Mouse (Mus musculus) retina, adult 2 months (tissue): ENCODE measurements around the gene Exosc3.
"Not testable (repeated sequence)": the region's sequence is repeated elsewhere in the genome, so short reads cannot be mapped to it uniquely, and the experiment has no call there.

Experiments
- DNase-seq: peaks from one replicate; pipeline ENCODE4 v3.0.0-alpha.2; 2012; ENCODE audit warnings: low read depth, low spot score

Exosc3 gene

DNA sequence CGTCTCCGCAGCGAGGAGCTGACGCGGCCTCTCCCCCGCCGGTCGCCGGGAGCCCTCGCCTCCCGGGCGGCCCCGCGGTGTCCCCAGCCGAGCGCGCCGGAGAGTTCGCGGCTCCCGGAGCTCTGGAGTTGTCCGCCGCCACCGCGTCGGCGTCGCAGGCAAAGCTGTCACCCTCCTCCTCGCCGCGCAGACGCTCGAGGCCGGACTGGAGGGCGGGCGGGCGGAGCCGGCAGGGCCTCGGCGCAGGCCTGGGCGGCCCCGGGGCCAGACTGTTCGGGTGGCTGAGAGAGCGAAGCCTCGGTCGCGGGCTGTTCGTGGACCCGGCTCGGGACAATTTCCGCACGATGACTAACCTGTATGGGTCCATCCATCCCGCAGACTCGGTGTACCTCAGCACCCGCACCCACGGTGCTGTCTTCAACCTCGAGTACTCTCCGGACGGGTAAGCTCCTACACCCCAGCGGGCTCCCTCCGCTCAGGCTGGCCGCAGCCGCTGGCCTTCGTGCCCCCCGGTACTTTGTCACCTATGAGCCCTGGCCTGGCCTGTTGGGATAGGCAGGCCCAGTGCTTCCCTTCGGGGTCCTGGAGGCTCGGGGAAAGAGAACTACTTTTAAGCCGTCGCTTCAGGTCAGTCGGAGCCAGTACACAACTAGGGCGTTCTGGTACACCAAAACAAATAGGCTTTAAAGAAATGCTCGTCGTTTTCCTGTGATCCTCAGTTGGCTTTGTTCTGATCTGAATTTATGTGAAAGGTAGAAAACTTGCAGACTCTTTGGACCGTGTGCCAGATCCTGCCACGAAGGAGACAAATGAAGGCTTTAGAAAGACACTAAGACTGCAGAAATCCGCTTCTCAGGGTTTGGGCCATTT is at the start of gene Exosc3:
Gene Exosc3, minus strand, starts transcription at position 447 of the 870 bp plus-strand sequence.
- DNase-seq = no peak

DNA sequence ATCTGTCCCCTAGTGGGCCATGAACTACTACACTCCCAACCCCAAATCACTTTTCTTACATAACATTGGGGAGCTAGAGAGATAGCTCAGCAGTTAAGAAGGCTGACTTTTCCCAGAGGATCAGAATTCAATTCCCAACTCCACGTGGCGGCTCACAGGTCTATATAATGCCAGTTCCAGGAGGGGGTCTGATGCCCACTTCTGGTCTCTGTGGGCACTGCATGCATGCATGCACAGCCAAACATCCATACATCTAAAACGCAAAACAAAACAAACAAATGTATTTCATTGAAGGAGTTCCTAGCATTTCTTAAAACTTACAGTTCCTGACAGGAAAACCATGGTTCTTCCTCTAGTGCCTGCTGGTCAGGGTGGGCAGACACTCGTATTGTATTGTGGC is 49.6 kb upstream of the Exosc3 start:
- no peak for DNase-seq

DNA sequence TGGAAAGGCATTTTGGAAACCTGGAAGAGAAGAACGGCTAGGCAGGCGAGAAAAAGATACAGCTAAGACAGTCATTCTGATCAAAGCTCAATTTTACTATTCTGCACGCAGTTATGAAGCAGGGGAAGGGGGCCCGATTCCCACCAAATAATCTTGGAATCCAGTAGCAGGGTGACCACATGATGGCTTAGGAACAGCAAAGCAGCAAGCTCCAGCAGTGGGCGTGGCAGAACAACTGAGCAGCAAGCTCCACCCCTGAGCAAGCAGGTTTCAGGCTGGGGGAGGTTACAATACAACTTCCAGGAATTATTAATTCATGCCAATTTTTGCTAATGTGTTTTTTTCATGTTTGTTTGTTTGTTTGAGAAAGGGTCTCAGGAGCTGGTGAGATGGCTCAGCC is 44.8 kb upstream of the Exosc3 start:
- not testable (repeated sequence) for DNase-seq

DNA sequence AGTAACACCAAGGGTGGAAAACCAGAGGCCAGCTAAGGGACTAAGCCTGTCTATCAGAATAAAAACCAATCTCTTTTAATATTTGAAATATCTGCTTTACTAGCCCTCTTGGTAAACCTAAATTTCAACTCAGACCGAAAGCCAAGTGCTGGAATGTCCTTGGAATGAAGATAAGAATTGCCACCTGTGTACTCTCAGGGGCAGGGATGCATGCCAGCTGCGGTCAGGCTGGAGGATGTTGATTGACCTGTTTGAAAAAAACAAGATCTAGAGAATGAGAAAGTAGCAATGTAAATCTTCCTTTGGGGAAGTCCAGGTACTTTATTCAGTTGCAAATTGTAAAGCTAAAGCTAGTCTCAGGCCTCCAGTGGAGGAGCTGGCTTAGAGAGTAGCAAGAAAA is 39.6 kb upstream of the Exosc3 start:
- DNase-seq = not testable (repeated sequence)

DNA sequence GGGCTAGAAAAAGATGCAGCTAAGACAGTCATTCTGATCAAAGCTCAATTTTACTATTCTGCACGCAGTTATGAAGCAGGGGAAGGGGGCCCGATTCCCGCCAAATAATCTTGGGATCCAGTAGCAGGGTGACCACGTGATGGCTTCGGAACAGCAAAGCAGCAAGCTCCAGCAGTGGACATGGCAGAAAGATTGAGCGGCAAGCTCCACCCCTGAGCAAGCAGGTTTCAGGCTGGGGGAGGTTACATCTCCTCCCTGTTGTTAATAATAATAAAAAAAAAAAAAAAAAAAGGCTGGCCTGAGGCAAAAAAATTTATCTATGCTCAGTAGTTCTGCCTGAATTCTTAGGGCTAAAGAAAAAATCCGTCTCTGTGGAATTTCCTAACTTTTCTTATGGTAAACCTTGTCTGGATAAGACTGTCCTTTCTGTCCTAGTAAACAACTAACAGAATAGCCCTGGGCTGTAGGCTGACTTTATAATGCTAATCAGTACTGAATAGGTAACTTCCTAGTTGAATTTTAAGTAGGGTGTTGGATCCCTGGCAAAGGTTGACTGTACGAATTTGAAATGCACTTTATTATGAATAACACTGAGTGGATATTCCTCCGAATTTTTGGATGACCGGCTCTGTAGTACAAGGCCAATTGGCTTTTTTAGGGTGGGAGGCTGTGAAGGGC is 38.5 kb upstream of the Exosc3 start:
- DNase-seq = not testable (repeated sequence)

DNA sequence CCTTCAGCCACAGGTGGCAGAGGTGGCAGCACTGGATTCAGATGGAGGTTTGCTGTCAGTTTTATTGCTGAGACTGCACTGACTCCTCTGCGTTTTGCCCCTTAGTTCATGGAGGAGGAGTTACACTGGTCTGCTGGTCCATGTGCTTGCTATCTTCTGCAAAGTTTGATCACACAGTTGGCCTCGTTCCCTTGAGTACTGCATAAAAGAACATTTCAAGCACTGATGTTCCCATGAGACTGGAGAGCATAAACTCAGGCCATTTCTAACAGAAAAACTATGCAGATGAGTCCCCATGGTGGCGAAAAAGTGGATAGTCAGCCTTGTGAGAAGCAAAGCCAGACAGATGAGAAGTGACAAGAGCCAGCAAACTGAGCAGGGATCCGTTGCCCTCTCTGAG is 34.0 kb upstream of the Exosc3 start:
- DNase-seq = no peak

DNA sequence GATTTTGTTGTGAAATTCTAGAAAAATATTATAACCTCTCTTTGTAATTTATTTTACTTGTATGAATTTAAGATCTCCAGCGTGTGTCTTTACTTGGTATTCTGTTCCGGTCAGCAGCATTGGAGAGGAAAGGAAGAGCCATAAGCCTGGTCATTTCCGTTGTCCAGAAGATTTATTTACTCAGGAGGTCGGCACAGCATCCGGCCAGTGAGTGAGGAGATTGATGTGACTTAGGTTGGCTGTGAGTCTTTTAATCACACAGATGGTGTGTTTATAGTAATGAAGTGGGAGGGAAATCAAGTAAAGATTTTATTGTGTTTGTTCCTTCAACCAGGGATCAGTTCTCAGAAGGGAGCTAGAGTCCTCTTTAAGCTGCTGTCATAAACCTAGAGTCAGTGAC is 32.3 kb upstream of the Exosc3 start:
- DNase-seq = no peak

DNA sequence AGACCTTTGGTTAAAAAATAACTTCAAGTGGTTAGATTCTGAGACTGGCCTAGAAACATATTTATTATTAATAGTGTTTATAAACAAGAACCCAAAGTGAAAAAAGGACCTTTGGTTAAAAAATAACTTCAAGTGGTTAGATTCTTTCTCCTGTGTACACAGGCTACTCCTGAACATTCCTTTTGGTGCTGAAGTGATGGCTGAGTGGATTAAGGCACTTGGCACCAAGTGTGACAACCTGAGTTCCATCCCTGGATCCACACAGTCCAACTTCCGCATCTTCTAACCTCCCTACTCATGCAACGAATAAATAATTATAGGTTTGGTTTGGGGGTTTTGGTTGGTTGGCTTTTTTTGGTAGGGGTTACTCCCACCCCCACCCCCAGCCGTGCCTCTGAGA is 28.7 kb upstream of the Exosc3 start:
- no peak for DNase-seq

DNA sequence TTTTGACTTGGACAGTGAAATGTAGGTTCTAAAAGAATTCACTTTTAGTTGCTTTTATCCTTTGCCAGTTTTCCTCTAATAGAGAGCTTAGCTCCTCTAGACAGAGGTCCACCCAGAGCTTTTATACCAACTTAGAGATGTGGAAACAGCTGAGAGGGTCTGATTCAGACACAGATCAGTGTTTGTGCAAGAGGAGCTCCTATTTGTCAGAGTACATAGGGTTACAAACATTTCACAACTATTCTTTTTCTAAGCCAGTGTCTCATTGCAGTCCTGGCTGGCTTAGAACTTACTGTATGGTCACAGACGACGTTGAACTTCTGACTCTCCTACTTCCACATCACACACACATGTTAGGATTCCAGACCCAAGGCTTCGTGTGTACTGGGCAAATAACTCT is 14.1 kb upstream of the Exosc3 start:
- no peak for DNase-seq

DNA sequence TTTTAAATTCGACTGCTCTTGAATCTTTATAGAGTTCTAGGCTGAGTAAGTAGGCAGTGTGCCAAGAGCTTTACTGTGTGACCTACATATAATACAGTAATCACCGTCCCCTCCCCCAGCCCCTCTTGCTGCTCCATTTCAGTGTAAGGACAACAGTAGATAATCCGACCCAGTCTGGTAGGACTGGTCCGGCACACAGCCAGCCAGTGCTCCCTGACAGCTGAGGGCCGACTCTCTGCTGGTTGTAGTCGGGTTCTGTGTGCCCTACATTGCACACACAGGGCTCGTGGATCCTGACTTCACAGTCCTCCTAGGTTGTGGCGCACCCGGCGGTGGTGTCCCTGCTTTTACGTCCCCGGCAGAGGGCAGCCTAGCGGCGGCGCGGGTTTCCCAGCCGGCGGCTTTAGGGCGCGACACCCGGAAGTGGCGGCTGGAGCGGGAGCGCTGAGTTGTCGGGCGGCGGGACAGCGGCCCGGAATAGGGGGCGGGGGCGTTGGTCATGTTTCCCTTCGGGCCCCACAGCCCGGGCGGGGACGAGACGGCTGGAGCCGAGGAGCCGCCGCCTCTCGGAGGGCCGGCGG is 773 bp downstream of the Exosc3 start, which contains the start of gene Dcaf10:
Gene Dcaf10, plus strand, starts transcription at position 433 of the 581 bp plus-strand sequence.
- DNase-seq = peak; percentile 83

DNA sequence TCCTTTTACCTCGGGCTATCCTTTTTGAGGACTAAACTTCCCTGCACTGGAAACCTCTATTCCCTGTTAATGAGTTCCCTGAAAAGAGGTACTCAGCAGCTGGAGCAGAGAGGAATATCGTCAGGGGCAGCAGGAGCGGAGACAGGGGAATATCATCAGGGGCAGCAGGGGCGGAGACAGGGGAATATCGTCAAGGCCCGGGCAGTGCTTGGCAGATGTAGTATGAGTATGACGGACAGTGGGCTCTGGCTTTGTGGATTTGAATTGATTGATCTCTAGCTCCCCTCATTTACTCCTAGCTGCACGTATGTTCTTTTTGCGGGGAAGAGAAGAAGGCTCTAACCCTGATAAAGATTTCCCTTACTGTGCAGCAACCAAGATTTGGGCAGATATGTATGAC is 1.3 kb downstream of the Exosc3 start:
- DNase-seq = no peak

DNA sequence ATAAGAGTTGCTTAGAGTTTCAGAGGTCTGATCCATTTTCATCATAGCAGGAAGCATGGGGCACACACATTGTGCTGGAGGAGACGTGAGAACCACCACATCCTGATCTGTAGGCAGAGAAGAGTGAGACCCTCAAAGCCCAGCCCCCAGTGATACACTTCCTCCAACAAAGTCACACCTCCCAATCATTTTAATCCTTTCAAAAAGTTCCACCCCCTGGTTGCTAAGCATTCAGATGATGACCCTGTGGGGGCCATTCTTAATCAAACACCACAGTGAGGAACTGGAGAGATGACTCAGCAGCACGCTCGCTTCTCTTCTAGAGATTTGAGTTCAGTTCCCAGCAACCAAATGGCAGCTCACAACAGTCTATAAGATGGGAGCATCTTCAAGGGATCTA is 10.1 kb downstream of the Exosc3 start:
- no peak for DNase-seq

DNA sequence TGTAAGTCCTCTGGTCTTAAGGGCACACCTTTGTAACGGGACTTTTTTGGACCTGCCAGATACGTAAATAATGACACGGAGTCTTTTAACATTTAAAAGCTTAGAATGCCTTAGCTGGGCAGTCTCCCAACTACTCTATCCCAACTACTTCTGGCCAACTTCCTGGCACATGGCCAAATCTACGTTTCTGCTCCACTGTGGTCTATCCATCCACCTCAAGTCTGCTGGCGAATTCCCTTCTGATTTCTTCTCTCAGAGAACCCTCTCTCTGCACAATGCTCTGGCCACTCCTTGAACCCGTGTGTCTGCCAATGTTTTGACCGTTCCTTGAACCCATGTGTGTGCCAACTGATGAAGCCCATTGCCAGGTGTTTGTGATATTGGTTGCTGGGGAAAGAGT is 11.4 kb downstream of the Exosc3 start:
- DNase-seq = no peak

DNA sequence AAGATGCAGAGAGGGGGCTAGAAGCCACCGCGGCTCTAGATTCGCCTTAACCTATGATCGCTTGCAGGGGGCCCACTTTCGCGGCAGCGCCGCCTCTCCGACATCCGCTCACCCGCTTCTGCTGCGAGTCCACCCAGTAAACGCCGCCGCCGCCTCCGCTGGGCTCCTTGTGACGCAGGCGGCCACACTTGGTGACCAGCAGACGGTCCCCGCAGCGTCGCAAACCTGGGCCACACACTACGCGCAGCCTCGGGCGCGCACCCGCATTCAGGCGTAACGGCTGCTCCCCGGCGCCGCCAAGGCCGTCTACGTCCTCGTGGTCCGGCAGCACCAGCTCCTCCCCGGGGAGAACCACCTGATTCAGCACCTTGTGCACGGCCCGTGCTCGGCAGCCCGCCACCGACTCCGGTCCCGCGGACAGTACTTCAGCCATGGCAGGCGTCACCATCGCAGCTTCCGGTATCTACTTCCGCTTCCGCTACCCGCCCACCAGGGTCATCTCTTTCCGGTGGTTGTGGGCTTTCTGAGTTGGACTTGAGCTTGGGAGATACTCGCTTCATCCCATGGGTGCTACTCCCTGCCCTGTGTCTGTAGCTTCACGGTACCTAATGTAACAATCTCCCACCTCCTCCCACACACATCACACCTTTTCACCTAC is 22.2 kb downstream of the Exosc3 start:
- DNase-seq = peak; percentile 61

DNA sequence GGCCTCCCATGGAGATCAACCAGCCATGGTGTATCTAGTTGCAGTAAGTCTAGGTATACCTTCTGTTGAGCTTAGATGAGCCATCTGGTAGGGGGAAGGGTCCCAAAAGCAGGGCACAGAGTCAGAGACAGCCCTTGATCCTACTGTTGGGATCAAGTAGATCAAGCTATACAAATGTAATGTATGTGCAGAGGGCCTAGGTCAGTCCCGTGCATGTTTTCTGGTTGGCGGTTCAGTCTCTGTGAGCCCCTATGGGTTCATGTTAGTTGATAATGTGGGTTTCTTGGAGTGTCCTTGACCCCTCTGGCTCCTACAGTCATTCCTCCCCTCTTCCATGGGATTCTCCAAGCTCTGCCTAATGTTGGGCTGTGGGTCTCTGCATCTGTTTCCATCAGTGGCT is 31.5 kb downstream of the Exosc3 start:
- DNase-seq = no peak

DNA sequence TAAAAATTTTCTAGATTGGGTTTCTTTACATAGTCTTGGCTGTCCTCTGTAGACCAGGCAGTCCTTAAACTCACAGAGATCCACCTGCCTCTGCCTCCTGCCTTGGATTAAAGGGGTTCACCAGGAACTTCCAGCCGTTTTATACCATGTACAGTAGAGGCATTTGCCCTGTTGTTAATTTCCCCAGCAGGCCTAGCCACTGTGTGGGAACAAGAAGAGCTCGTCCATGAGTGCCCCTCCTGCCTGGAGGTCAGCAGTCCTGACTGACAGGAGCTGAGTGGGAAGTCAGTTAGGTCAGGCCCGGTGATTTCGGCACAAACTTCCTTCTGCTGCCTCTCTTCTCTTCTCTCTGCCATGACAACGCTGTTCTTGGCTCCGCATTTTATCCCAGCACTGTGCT is 33.9 kb downstream of the Exosc3 start:
- DNase-seq = no peak

DNA sequence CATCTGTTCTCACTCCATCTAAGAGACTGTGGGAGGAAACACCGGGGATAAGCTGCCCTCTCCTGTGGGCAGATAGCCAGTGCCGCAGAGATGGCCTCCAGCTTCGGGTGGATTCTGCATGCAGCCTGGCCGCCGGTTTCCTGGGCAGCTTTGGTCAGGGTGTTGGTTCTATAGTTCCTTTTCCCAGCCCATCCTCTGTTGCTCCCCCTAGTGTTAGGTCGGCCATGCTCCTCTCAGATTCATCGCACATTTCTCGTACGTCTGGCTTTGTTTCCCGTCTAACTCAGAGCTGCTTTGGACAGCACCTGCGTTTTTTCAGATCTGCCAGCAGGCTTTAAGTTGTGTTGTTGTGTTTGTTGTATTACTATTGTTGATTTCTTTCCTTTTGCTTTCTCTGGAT is 34.5 kb downstream of the Exosc3 start:
- DNase-seq = no peak

DNA sequence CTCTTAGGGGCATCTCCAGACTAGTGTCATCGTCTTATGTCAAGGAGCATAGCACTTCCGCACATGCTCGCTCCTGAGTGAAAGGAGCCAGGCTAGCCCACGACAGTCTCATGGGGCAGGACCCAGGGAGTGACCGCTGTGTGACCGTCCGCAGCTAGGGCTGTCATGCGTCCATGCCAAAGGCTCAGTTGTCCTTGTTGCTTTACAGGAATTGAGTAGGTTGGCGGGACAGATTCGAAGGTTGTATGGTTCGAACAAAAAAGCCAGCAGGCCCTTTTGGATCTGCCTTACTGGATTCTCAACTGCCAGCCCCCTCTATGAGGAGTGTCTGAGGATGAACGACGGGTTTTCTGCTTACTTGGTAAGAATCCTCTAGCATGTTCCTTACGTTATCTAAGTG is 37.0 kb downstream of the Exosc3 start:
- no peak for DNase-seq

DNA sequence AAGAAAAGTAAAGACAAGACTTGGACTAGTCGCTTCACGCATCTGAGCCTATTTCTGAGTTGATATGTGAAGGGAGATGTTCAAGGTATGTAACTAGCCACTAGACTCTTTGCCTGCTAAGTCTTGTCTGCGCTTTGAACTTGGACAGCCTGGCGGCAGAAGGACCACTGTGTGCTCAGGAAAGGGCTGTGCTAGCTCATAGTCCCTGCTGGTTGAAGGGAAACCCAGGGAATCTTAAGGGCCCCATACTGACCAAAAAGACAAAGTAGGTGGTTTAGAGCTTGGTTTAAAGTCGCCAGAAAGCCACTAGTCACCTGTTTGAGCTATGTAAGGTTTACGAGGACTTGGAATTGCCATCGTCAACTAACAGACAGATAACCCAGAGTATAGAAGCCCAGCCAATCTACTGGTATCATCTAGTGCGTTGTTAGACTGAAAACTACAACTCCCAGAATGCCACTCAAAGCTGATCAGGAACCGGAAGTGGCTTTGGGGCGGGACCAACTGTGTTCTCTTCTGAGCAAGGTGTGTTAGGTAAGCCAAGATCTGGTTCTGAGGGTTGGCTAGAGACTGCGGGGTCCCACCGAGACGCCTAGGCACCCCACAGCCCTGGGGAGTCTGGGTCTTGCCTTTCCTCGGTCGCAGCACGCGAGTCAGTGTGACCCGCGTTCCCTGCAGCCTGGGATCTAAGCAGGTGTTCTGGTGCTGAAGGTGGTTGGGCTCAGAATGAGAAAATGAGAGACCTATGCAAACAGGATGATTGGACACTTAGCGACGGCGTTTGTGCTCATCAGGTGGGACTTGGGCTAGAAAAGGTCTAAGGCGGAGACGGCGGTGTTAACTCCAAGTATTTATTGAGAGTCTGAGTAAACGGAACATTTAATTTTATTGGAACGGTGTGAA is 45.6 kb downstream of the Exosc3 start, which contains the start of gene Trmt10b:
Gene Trmt10b, plus strand, starts transcription at position 466 of the 903 bp plus-strand sequence.
- peak; percentile 69 for DNase-seq

DNA sequence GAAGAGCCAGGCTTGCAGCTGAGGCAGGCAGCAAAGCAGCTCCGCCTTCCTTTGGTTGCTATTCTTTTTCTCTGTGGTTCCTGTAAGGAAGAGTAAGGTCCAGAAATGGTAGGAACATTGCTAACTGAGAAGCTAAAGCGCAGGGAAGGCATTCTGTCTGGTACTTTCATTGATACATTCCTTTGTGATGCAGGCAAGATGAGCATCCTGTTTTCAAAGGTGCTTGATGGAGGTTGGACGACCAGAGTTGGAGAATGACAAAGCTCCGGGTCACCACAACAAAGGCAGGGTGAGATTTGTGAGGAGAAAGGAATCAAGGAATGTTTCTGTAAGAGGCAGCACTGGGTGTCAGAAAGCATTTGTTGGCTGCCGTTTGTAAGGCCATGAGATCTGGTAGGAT is 54.6 kb downstream of the Exosc3 start:
- no peak for DNase-seq

DNA sequence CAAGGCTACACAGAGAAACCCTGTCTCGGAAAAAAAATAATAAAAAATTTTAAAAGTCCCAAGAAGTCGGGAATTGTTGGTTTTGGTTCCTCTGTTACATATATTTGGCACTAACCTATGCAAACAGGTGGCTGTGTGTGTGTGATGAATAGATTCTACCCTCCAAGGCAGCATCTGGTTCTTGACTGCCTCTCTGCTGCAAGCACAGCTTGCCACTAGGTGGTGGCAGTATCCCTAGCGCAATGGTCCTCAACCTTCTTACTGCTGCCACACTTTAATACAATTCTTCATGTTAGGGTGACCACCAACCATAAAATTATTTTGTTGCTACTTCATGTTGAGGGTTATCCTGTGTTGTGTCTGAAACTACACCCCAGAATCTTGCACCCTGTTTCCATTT is 56.2 kb downstream of the Exosc3 start:
- DNase-seq = no peak
